Mouse (Mus musculus) heart, embryonic 16.5 days (tissue): ENCODE results near the gene Arhgap1. TPM values are rescaled to one million over a fixed set of nuclear protein-coding genes. Genes with fewer than 3 reads are reported as not detected.

Experiments
- ATAC-seq: fragments of 200-750 bp; cut with Nextera tagmentation; replicated peaks from 2 replicates; pipeline ENCODE4 v1.8.0; 2017; ENCODE audit warnings: moderate number of reproducible peaks; ENCODE audit not compliant: insufficient read depth, low FRiP score; ENCODE audit errors: extremely low read depth
- H3K27ac ChIP-seq: fragments of 300-500 bp; sonication (generic); 2 replicates; pipeline ENCODE4 v1.5.1; 2014; ENCODE audit warnings: mild to moderate bottlenecking, low read length, control low read depth, moderate library complexity
- H3K27me3 ChIP-seq: fragments of 300-500 bp; sonication (generic); 2 replicates; pipeline ENCODE4 v1.6.1; 2014; ENCODE audit warnings: low read length, mixed read lengths; ENCODE audit not compliant: control insufficient read depth, insufficient read depth
- H3K36me3 ChIP-seq: fragments of 300-500 bp; sonication (generic); 2 replicates; pipeline ENCODE4 v1.6.1; 2014; ENCODE audit not compliant: control insufficient read depth, insufficient read depth
- H3K4me1 ChIP-seq: fragments of 300-500 bp; sonication (generic); 2 replicates; pipeline ENCODE4 v1.6.1; 2014; ENCODE audit warnings: low read length, mixed read lengths; ENCODE audit not compliant: control insufficient read depth, insufficient read depth
- H3K4me2 ChIP-seq: fragments of 300-500 bp; sonication (generic); 2 replicates; pipeline ENCODE4 v1.6.1; 2014; ENCODE audit warnings: low read depth, mild to moderate bottlenecking, control low read depth, low read length
- H3K4me3 ChIP-seq: fragments of 300-500 bp; sonication (generic); 2 replicates; pipeline ENCODE4 v1.5.1; 2014; ENCODE audit warnings: mild to moderate bottlenecking, control low read depth, low read length
- H3K9ac ChIP-seq: fragments of 300-500 bp; sonication (generic); 2 replicates; pipeline ENCODE4 v1.6.1; 2014; ENCODE audit warnings: low read length, control low read depth
- H3K9me3 ChIP-seq: fragments of 300-500 bp; sonication (generic); replicated peaks from 2 replicates; pipeline ENCODE4 v1.6.1; 2016; ENCODE audit warnings: low read length; ENCODE audit not compliant: control insufficient read depth
- WGBS: fragments of 180-500 bp; shearing (Covaris S2); extraction: QIAGEN DNeasy Blood & Tissue Kit; methylation state at CpG from one replicate; pipeline ENCODE4 v1.1.7; 2014; 5-methylcytosine and 5-hydroxymethylcytosine counted together
- polyA plus RNA-seq: library from polyadenylated mRNA; unstranded; fragments of >200 nt; fragmentation: Nextera tagmentation; extraction: Ambion mirVana; gene quantifications from 2 replicates; pipeline ENCODE4 v1.2.1, GENCODE M21; 2015

Gene Arhgap1
- polyA plus RNA-seq, 1 experiment from 2014 or later: 122 TPM

DNA sequence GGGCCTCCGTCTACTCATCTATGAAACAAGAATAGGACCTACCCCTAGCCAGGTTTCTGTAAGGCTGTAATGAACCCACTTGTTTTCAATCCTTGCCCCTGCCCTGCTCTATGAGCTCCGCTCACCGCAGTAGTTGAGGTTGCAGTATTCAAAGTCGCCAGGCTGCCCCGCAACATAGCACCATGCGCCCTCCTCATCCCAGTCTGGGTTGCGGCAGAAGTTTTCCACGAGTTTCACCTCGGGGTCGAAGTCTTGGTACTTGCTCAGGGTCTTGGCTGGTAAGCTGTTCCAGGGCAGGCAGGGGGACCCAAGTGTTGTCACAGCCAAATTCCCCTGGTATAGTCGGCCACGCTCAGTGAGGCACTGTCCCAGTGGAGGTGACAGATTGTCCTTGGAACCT, 19.3 kb upstream of the Arhgap1 start:
- no peak overlapping the region for H3K27ac ChIP-seq
- no peaks in the 10 kb centered on the region for H3K4me1 ChIP-seq
- no peaks in the 10 kb centered on the region for H3K27me3 ChIP-seq
- no peaks in the 10 kb centered on the region for H3K9me3 ChIP-seq
- WGBS: 88% methylated on average over 12 of the region's 12 CpGs
- H3K4me2 ChIP-seq: no peak overlapping the region
- no peak overlapping the region for H3K4me3 ChIP-seq
- no peak overlapping the region for H3K9ac ChIP-seq
- ATAC-seq: no peak
- H3K36me3 ChIP-seq: no peaks in the 10 kb centered on the region

- ATAC-seq: no peak
- Histone ChIP-seq H3K4me1 (no peaks in the 10 kb centered on the region; the same call in 1 of the 2 replicates), H3K4me2 (no peak overlapping the region), H3K27ac (no peak overlapping the region), H3K9ac (no peak overlapping the region), H3K4me3 (no peak overlapping the region), H3K27me3 (no peaks in the 10 kb centered on the region), H3K36me3 (no peaks in the 10 kb centered on the region), H3K9me3 (no peaks in the 10 kb centered on the region)
- WGBS: 79% methylated on average over 5 of the region's 5 CpGs
Measured at GRCm38 (mm10) chr2:91631826-91632225, 17.8 kb upstream of the Arhgap1 start.

DNA sequence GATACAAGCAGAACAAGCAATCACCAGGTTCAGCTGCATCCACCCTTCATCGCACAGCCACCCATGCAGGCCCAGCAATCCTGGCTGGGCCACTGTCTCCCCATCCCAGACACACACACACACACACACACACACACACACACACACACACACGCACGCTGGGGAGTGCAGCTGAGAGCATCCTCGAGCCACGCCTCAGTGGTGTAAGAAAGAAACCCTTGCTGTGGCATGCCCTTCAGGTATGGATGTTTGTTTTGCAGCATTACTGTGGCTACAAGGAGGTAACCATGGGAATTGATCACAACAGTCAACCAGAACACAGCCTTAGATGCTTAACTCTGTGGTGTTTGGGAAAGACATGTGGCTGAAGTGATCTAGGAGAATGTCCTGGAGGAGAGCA, 17.3 kb upstream of the Arhgap1 start:
- no peak for ATAC-seq
- H3K9me3 ChIP-seq: no peaks in the 10 kb centered on the region
- no peaks in the 10 kb centered on the region for H3K36me3 ChIP-seq
- no peak overlapping the region for H3K9ac ChIP-seq
- no peak overlapping the region for H3K4me2 ChIP-seq
- H3K4me1 ChIP-seq: no peaks in the 10 kb centered on the region; the same call in 1 of the 2 replicates
- H3K27ac ChIP-seq: no peak overlapping the region
- 63% methylated on average over 5 of the region's 5 CpGs for WGBS
- no peaks in the 10 kb centered on the region for H3K27me3 ChIP-seq
- H3K4me3 ChIP-seq: no peak overlapping the region

DNA sequence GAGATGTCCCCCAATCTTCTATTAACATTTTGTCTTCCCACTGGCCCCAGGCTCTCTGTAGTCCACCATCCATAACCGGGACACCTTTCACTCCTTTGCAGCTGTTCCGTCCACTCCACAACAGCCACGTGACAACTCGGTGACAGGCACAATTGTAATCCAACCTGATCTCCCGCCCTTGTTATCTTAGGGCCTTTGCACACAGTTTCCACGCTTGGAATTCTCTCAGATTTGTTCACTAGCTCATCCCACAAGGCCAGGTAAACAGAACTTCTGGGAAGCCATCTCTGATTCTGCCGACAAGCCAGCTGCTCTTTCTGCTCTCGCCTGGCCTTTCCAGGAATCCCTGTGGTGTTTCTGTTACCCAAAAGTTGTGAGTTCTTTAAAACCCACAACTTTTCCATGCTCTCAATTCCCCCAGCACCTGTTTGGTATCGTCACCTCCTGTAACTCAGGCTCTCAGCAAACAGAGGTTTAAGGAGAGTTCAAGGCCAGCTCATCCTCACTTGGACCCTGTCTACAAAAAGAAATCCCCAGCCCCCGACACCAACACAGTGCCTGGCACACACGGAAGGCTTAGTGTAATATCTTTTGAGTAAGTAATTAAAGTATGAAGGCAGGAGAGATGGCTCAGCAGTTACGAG, 16.2 kb upstream of the Arhgap1 start:
- Histone ChIP-seq H3K9ac (no peak overlapping the region), H3K4me3 (no peak overlapping the region), H3K4me2 (no peak overlapping the region), H3K4me1 (no peaks in the 10 kb centered on the region; the same call in 1 of the 2 replicates), H3K27ac (no peak overlapping the region), H3K36me3 (no peaks in the 10 kb centered on the region), H3K9me3 (no peaks in the 10 kb centered on the region), H3K27me3 (no peaks in the 10 kb centered on the region)
- ATAC-seq: no peak
- 61% methylated on average over 12 of the region's 12 CpGs for WGBS

DNA sequence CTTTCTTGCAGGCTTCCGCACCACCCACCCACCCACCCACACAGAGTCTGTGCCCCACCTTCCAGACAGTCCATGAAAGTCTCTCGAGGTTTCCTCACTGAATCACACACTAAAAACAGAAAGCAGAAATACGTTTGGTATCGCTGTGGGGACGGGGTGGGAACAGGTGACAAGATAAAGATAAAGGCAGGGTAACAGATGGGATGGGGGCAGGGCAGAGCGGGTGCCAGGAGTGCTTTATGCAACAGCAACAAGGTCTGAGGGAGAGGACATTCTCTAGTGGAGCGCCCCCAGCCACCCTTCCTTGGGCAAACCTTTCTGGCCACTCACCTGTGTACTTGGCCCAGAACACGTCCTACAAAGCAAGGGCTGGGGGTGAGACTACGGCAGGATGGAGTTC, 14.8 kb upstream of the Arhgap1 start:
- 59% methylated on average over 9 of the region's 9 CpGs for WGBS
- Histone ChIP-seq H3K9ac (no peak overlapping the region), H3K27me3 (no peaks in the 10 kb centered on the region), H3K27ac (no peak overlapping the region), H3K4me3 (no peak overlapping the region), H3K4me1 (no peaks in the 10 kb centered on the region; the same call in 1 of the 2 replicates), H3K36me3 (no peaks in the 10 kb centered on the region), H3K9me3 (no peaks in the 10 kb centered on the region), H3K4me2 (no peak overlapping the region)
- ATAC-seq: no peak

GRCm38 (mm10) chr2:91635486-91635885, 14.2 kb upstream of the Arhgap1 start:
- H3K9ac ChIP-seq: peak overlapping the region; percentile 25; the same call in 1 of the 2 replicates
- H3K27me3 ChIP-seq: no peaks in the 10 kb centered on the region
- ATAC-seq: no peak
- no peak overlapping the region for H3K27ac ChIP-seq
- no peaks in the 10 kb centered on the region for H3K36me3 ChIP-seq
- no peak overlapping the region for H3K4me2 ChIP-seq
- H3K4me1 ChIP-seq: no peaks in the 10 kb centered on the region; the same call in 1 of the 2 replicates
- no peaks in the 10 kb centered on the region for H3K9me3 ChIP-seq
- WGBS: 74% methylated on average over 11 of the region's 11 CpGs
- no peak overlapping the region for H3K4me3 ChIP-seq

DNA sequence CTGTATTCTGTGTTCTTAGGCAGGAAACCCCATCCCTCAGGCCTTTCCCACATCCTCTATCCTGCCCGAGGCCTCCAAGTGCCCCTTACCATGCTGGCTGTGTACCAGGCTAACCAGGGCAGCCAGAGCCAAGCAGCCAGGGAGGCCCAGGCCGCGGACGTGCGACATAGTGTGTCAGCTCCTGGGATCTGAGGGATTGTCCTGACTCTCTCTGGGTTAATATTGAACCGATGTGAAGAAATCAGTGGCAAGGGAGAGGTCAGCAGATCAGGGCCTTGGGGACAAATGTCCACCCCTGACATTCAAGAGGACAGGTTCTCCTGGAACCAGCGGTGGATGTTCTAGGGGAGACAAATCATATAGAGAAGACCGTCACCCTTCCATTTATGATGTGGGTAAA, 13.4 kb upstream of the Arhgap1 start, which contains the start of gene F2:
TSS of gene F2 (minus strand) at position 186 of the 400 bp plus-strand sequence.
- no peak within 1 kb of the TSS for H3K27ac ChIP-seq
- H3K9me3 ChIP-seq: no peaks in the 10 kb centered on the region
- no peaks in the 10 kb centered on the region for H3K36me3 ChIP-seq
- no peak within 1 kb of the TSS for H3K4me3 ChIP-seq
- H3K27me3 ChIP-seq: no peaks in the 10 kb centered on the region
- no peaks in the 10 kb centered on the region; the same call in 1 of the 2 replicates for H3K4me1 ChIP-seq
- peak within 1 kb of the TSS; percentile 25; the same call in 1 of the 2 replicates for H3K9ac ChIP-seq
- ATAC-seq: no peak
- H3K4me2 ChIP-seq: no peak within 1 kb of the TSS
- 79% methylated on average over 8 of the region's 8 CpGs for WGBS

GRCm38 (mm10) chr2:91636727-91637338, 12.8 kb upstream of the Arhgap1 start:
- Histone ChIP-seq H3K9me3 (no peaks in the 10 kb centered on the region), H3K36me3 (no peaks in the 10 kb centered on the region; the same call in 1 of the 2 replicates), H3K4me2 (no peak overlapping the region), H3K27me3 (no peaks in the 10 kb centered on the region), H3K4me1 (no peaks in the 10 kb centered on the region; the same call in 1 of the 2 replicates), H3K9ac (no peak overlapping the region), H3K4me3 (no peak overlapping the region), H3K27ac (no peak overlapping the region)
- 66% methylated on average over 5 of the region's 5 CpGs for WGBS
- no peak for ATAC-seq

DNA sequence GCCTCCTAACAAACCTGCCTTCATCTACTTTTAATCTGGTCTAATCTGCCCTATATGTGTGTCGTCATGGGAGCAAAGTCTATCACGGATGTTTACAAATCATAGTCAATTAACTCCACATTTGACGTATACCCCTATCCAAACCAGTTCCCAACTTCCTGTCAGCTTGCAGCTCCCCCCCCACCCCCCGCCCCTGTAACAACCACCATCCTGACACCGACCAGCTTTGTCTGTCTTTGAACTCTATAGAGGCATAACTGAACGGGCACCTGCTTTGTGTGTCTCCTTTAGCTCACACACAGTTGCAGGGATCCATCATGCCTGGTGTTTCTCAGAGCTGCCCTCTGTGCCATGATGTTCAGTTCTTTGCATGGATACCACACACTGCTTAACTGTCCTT, 10.7 kb upstream of the Arhgap1 start:
- WGBS: 66% methylated on average over 6 of the region's 6 CpGs
- peaks cover 9% of the 10 kb centered on the region for H3K36me3 ChIP-seq

More for the DNA sequence above, 10.7 kb upstream of the Arhgap1 start:
- Histone ChIP-seq H3K4me3 (no peak overlapping the region), H3K4me1 (no peaks in the 10 kb centered on the region; the same call in 1 of the 2 replicates), H3K9ac (no peak overlapping the region), H3K27ac (no peak overlapping the region), H3K9me3 (no peaks in the 10 kb centered on the region), H3K4me2 (no peak overlapping the region), H3K27me3 (no peaks in the 10 kb centered on the region)
- no peak for ATAC-seq
